Mouse (Mus musculus): Measurements from ENCODE around the gene Tmem163.

- TF ChIP-seq CTCF (IDR thresholded peaks at IDR 0.05; ENCODE audit: insufficient read depth, low read length) (no peak), POLR2A (IDR thresholded peaks at IDR 0.05; ENCODE audit: borderline replicate concordance, extremely low read depth, low read depth, low read length) (no peak)
Measured at GRCm38 (mm10) chr1:127619036-127619435, 60.3 kb downstream of the Tmem163 start.
